Mouse (Mus musculus) forebrain, embryonic 16.5 days (tissue): ENCODE measurements around the gene Glyatl3. TPM values are rescaled to one million over a fixed set of nuclear protein-coding genes. Genes with fewer than 3 reads are reported as not detected.

Experiments used
- ATAC-seq: fragments of 200-750 bp; cut with Nextera tagmentation; 2 replicates; pipeline ENCODE4 v1.8.0; 2017; ENCODE audit warnings: mild to moderate bottlenecking, moderate library complexity
- H3K27ac ChIP-seq: fragments of 300-500 bp; sonication (generic); 2 replicates; pipeline ENCODE4 v1.5.1; 2014; ENCODE audit warnings: low read length, control low read depth
- H3K27me3 ChIP-seq: fragments of 300-500 bp; sonication (generic); replicated peaks from 2 replicates; pipeline ENCODE4 v1.6.1; 2014; ENCODE audit warnings: low read length; ENCODE audit not compliant: control insufficient read depth, insufficient read depth
- H3K36me3 ChIP-seq: fragments of 300-500 bp; sonication (generic); 2 replicates; pipeline ENCODE4 v1.6.1; 2014; ENCODE audit not compliant: control insufficient read depth, insufficient read depth
- H3K4me1 ChIP-seq: fragments of 300-500 bp; sonication (generic); replicated peaks from 2 replicates; pipeline ENCODE4 v1.6.1; 2014; ENCODE audit warnings: low read length; ENCODE audit not compliant: control insufficient read depth, insufficient read depth
- H3K4me2 ChIP-seq: fragments of 300-500 bp; sonication (generic); 2 replicates; pipeline ENCODE4 v1.6.1; 2014; ENCODE audit warnings: mild to moderate bottlenecking, low read length, control low read depth
- H3K4me3 ChIP-seq: fragments of 300-500 bp; sonication (generic); replicated peaks from 2 replicates; pipeline ENCODE4 v1.5.1; 2014; ENCODE audit warnings: mild to moderate bottlenecking, low read length, control low read depth
- H3K9ac ChIP-seq: fragments of 300-500 bp; sonication (generic); replicated peaks from 2 replicates; pipeline ENCODE4 v1.6.1; 2014; ENCODE audit warnings: low read depth, low read length, control low read depth
- H3K9me3 ChIP-seq: fragments of 300-500 bp; sonication (generic); 2 replicates; pipeline ENCODE4 v1.6.1; 2016; ENCODE audit warnings: low read length; ENCODE audit not compliant: control insufficient read depth
- WGBS: fragments of 180-500 bp; shearing (Covaris S2); extraction: QIAGEN DNeasy Blood & Tissue Kit; methylation state at CpG from one replicate; pipeline ENCODE4 v1.1.7; 2014; 5-methylcytosine and 5-hydroxymethylcytosine counted together
- polyA plus RNA-seq: library from polyadenylated mRNA; unstranded; fragments of >200 nt; fragmentation: Nextera tagmentation; extraction: Ambion mirVana; gene quantifications from 2 replicates; pipeline ENCODE4 v1.2.1, GENCODE M21; 2015

The Glyatl3 gene
- polyA plus RNA-seq: not detected in 2 replicates

- H3K9me3 ChIP-seq: no peaks in the 10 kb centered on the region
- no peaks in the 10 kb centered on the region for H3K36me3 ChIP-seq
- no peaks in the 10 kb centered on the region for H3K4me1 ChIP-seq
- H3K27ac ChIP-seq: no peak within 1 kb of the TSS
- no peak within 1 kb of the TSS for H3K4me3 ChIP-seq
- H3K9ac ChIP-seq: no peak within 1 kb of the TSS
- H3K27me3 ChIP-seq: no peaks in the 10 kb centered on the region
- WGBS: 91% methylated on average over 2 of the region's 2 CpGs
- H3K4me2 ChIP-seq: no peak within 1 kb of the TSS
- ATAC-seq: no peak
These were observed at the start of gene Glyatl3 for GRCm38 (mm10) chr17:40914250-40914649. Gene Glyatl3, minus strand, starts transcription at chr17:40914350.

GRCm38 (mm10) chr17:40948518-40948917, 34.4 kb upstream of the Glyatl3 start:
- no peak overlapping the region for H3K9ac ChIP-seq
- ATAC-seq: no peak
- WGBS: 94% methylated on average over 3 of the region's 3 CpGs
- no peak overlapping the region for H3K4me2 ChIP-seq
- no peaks in the 10 kb centered on the region for H3K27me3 ChIP-seq
- no peak overlapping the region for H3K4me3 ChIP-seq
- H3K9me3 ChIP-seq: no peaks in the 10 kb centered on the region
- no peak overlapping the region for H3K27ac ChIP-seq
- H3K36me3 ChIP-seq: peaks cover 9% of the 10 kb centered on the region
- no peaks in the 10 kb centered on the region for H3K4me1 ChIP-seq

- no peaks in the 10 kb centered on the region for H3K9me3 ChIP-seq
- peaks cover 8% of the 10 kb centered on the region for H3K4me1 ChIP-seq
- under 1% methylated on average over 50 of the region's 50 CpGs for WGBS
- peak within 1 kb of the TSS; percentile 69 for H3K4me3 ChIP-seq
- peak; percentile 100 for ATAC-seq
- peak within 1 kb of the TSS; percentile 82 for H3K4me2 ChIP-seq
- H3K27ac ChIP-seq: peak within 1 kb of the TSS; percentile 93
- H3K36me3 ChIP-seq: 0 out of 2 replicates have a peak, but pooled peaks cover 2% of the 10 kb centered on the region
- H3K27me3 ChIP-seq: no peaks in the 10 kb centered on the region
- H3K9ac ChIP-seq: peak within 1 kb of the TSS; percentile 70
These were observed 20.5 kb upstream of the Glyatl3 start, which contains the start of the genes Mut and Cenpq for GRCm38 (mm10) chr17:40934420-40935231. Gene Mut, plus strand, starts transcription at chr17:40934685. Gene Cenpq, minus strand, starts transcription at chr17:40935047.

- peaks cover 8% of the 10 kb centered on the region for H3K4me1 ChIP-seq
- H3K4me2 ChIP-seq: peak overlapping the region; percentile 82
- H3K4me3 ChIP-seq: peak overlapping the region; percentile 69
- H3K36me3 ChIP-seq: 0 out of 2 replicates have a peak, but pooled peaks cover 2% of the 10 kb centered on the region
- peak overlapping the region; percentile 40; the same call in 1 of the 2 replicates for H3K9ac ChIP-seq
- peak; percentile 22 for ATAC-seq
- 0% methylated on average over 14 of the region's 14 CpGs for WGBS
- no peaks in the 10 kb centered on the region for H3K9me3 ChIP-seq
- no peak overlapping the region for H3K27ac ChIP-seq
- no peaks in the 10 kb centered on the region for H3K27me3 ChIP-seq
These were observed 19.8 kb upstream of the Glyatl3 start for GRCm38 (mm10) chr17:40933985-40934384.

GRCm38 (mm10) chr17:40915499-40915898, 1.3 kb upstream of the Glyatl3 start:
- Histone ChIP-seq H3K9me3 (no peaks in the 10 kb centered on the region), H3K9ac (no peak overlapping the region), H3K4me1 (no peaks in the 10 kb centered on the region), H3K4me2 (no peak overlapping the region), H3K4me3 (no peak overlapping the region), H3K36me3 (no peaks in the 10 kb centered on the region), H3K27ac (no peak overlapping the region), H3K27me3 (no peaks in the 10 kb centered on the region)
- 97% methylated on average over 1 of the region's 2 CpGs for WGBS
- ATAC-seq: no peak

GRCm38 (mm10) chr17:40904721-40905154, 9.4 kb downstream of the Glyatl3 start:
- no peak for ATAC-seq
- Histone ChIP-seq H3K4me1 (no peaks in the 10 kb centered on the region), H3K27ac (no peak overlapping the region), H3K27me3 (no peaks in the 10 kb centered on the region), H3K4me3 (no peak overlapping the region), H3K4me2 (0 out of 2 replicates have a peak overlapping the region, but pooled peaks have one; percentile 13), H3K36me3 (no peaks in the 10 kb centered on the region), H3K9ac (no peak overlapping the region), H3K9me3 (no peaks in the 10 kb centered on the region)
- WGBS: 11% methylated on average over 13 of the region's 14 CpGs

GRCm38 (mm10) chr17:40904056-40904597, 10.0 kb downstream of the Glyatl3 start:
- H3K27me3 ChIP-seq: no peaks in the 10 kb centered on the region
- no peak overlapping the region for H3K4me2 ChIP-seq
- ATAC-seq: no peak
- no peaks in the 10 kb centered on the region for H3K4me1 ChIP-seq
- no peak overlapping the region for H3K9ac ChIP-seq
- 11% methylated on average over 11 of the region's 11 CpGs for WGBS
- H3K36me3 ChIP-seq: no peaks in the 10 kb centered on the region
- no peaks in the 10 kb centered on the region for H3K9me3 ChIP-seq
- H3K27ac ChIP-seq: no peak overlapping the region
- no peak overlapping the region for H3K4me3 ChIP-seq

- no peaks in the 10 kb centered on the region for H3K27me3 ChIP-seq
- H3K4me1 ChIP-seq: no peaks in the 10 kb centered on the region
- no peaks in the 10 kb centered on the region for H3K9me3 ChIP-seq
- H3K4me2 ChIP-seq: no peak overlapping the region
- WGBS: 82% methylated on average over 4 of the region's 4 CpGs
- no peak overlapping the region for H3K27ac ChIP-seq
- H3K36me3 ChIP-seq: no peaks in the 10 kb centered on the region
- no peak overlapping the region for H3K9ac ChIP-seq
- no peak for ATAC-seq
- H3K4me3 ChIP-seq: no peak overlapping the region
These were observed 10.8 kb downstream of the Glyatl3 start for GRCm38 (mm10) chr17:40903345-40903744.

GRCm38 (mm10) chr17:40899783-40900363, 14.3 kb downstream of the Glyatl3 start:
- ATAC-seq: no peak
- no peak overlapping the region for H3K27ac ChIP-seq
- WGBS: 34% methylated on average over 4 of the region's 4 CpGs

More at GRCm38 (mm10) chr17:40899783-40900363, 14.3 kb downstream of the Glyatl3 start:
- no peak overlapping the region for H3K4me3 ChIP-seq
- no peak overlapping the region for H3K4me2 ChIP-seq
- no peaks in the 10 kb centered on the region for H3K9me3 ChIP-seq
- no peaks in the 10 kb centered on the region for H3K36me3 ChIP-seq
- no peaks in the 10 kb centered on the region for H3K27me3 ChIP-seq
- no peak overlapping the region for H3K9ac ChIP-seq
- no peaks in the 10 kb centered on the region for H3K4me1 ChIP-seq
